Mouse (Mus musculus) pancreas, adult 10 weeks (tissue): ENCODE data around the gene Pafah1b2. TPM values are rescaled to one million over a fixed set of nuclear protein-coding genes. Genes with fewer than 3 reads are reported as not detected.

Experiments used
- polyA plus RNA-seq: library from polyadenylated mRNA; stranded (reverse); fragments of 350-450 nt; fragmentation: Illumina TruSeq; extraction: RNeasy Lipid Tissue Mini Kit (QIAGEN cat#74804); gene quantifications from one replicate; pipeline ENCODE4 v1.2.3, GENCODE M21; 2015; ENCODE audit warnings: low read depth, low replicate concordance; ENCODE audit not compliant: insufficient read depth

Pafah1b2 gene
- polyA plus RNA-seq = 8.2 TPM

GRCm38 (mm10) chr9:46012091-46013008, at the start of gene Pafah1b2, which contains the start of gene Sik3:
Gene Pafah1b2, minus strand, starts transcription at chr9:46012690.
Gene Sik3, plus strand, starts transcription at chr9:46012820.

GRCm38 (mm10) chr9:45955107-45955963, 57.2 kb downstream of the Pafah1b2 start, which contains the start of gene Sidt2:
Gene Sidt2, minus strand, starts transcription at chr9:45955258.

GRCm38 (mm10) chr9:45935628-45936210, 76.8 kb downstream of the Pafah1b2 start, which contains the start of gene Tagln:
Gene Tagln, minus strand, starts transcription at chr9:45936058.

Other genes with a start within 250 kb of the Pafah1b2 start
- 3.6 TPM for gene Cep164, start 184.0 kb downstream of the Pafah1b2 start, polyA plus RNA-seq
- 3.6 TPM for gene Bace1, start 174.1 kb downstream of the Pafah1b2 start, polyA plus RNA-seq
- gene Pcsk7, start 106.2 kb downstream of the Pafah1b2 start, polyA plus RNA-seq = 6.9 TPM
- gene Rnf214, start 105.8 kb downstream of the Pafah1b2 start, polyA plus RNA-seq = 5.1 TPM
- 69.0 TPM for gene Tagln, start 76.6 kb downstream of the Pafah1b2 start, polyA plus RNA-seq
- gene Sidt2, start 57.4 kb downstream of the Pafah1b2 start, polyA plus RNA-seq = 30.7 TPM
- gene Sik3, start 130 bp upstream of the Pafah1b2 start, polyA plus RNA-seq = 8.4 TPM
- not detected for gene Apoa1, start 215.9 kb upstream of the Pafah1b2 start, polyA plus RNA-seq
- gene Apoc3, start 222.9 kb upstream of the Pafah1b2 start, polyA plus RNA-seq = not detected
- gene Apoa4, start 228.0 kb upstream of the Pafah1b2 start, polyA plus RNA-seq = not detected